Mouse (Mus musculus) ES-E14 (cell line): ENCODE measurements around the gene Add3. TPM values are rescaled to one million over a fixed set of nuclear protein-coding genes. Genes with fewer than 3 reads are reported as not detected.

Source experiments
- DNase-seq: peaks from one replicate; pipeline ENCODE4 v3.0.0-alpha.2; 2013; ENCODE audit warnings: low read depth, low spot score
- H3K27ac ChIP-seq: 2 replicates; pipeline ENCODE4 v1.5.1; 2012; ENCODE audit warnings: low read depth, mild to moderate bottlenecking, low read length, moderate library complexity, mixed read lengths; ENCODE audit not compliant: poor library complexity, insufficient read depth, severe bottlenecking
- H3K36me3 ChIP-seq: 2 replicates; pipeline ENCODE4 v1.6.1; 2012; ENCODE audit warnings: mild to moderate bottlenecking, low read length, moderate library complexity, mixed read lengths; ENCODE audit not compliant: control insufficient read depth, poor library complexity, insufficient read depth, severe bottlenecking
- H3K4me1 ChIP-seq, 2 experiments: fragments of 150-350 bp in 1 of 2; sonication (generic) in 1 of 2; 2 replicates each; pipeline ENCODE4 v1.6.1; 2012; ENCODE audit warnings: low read length in 2 of 2, mild to moderate bottlenecking in 1 of 2, mixed read lengths in 1 of 2; ENCODE audit not compliant: control insufficient read depth in 2 of 2, insufficient read depth in 2 of 2, poor library complexity in 1 of 2
- H3K4me3 ChIP-seq, 2 experiments: fragments of 150-350 bp in 1 of 2; sonication (generic) in 1 of 2; 2 replicates each; pipeline ENCODE4 v1.5.1; 2012; ENCODE audit warnings: low read length in 2 of 2, low read depth in 1 of 2, mild to moderate bottlenecking in 1 of 2, mixed read lengths in 1 of 2; ENCODE audit not compliant: insufficient read depth in 1 of 2, poor library complexity in 1 of 2, severe bottlenecking in 1 of 2
- H3K9ac ChIP-seq: 2 replicates; pipeline ENCODE4 v1.6.1; 2012; ENCODE audit warnings: low read depth, mild to moderate bottlenecking, low read length, mixed read lengths; ENCODE audit not compliant: poor library complexity, insufficient read depth, severe bottlenecking
- H3K9me3 ChIP-seq: fragments of 150-350 bp; sonication (generic); 2 replicates; pipeline ENCODE4 v1.6.1; 2012; ENCODE audit warnings: low read depth, mild to moderate bottlenecking, low read length; ENCODE audit not compliant: control insufficient read depth, insufficient read depth
- CHD2 ChIP-seq: IDR thresholded peaks from 2 replicates; pipeline ENCODE4 v1.6.1; 2014; ENCODE audit warnings: mild to moderate bottlenecking, low read depth, low read length, inconsistent platforms
- HCFC1 ChIP-seq: IDR thresholded peaks from 2 replicates; pipeline ENCODE4 v1.6.1; 2012; ENCODE audit warnings: low read length, inconsistent platforms, borderline replicate concordance; ENCODE audit not compliant: insufficient read depth
- MAFK ChIP-seq: IDR thresholded peaks from 2 replicates; pipeline ENCODE4 v1.6.1; 2014; ENCODE audit warnings: mild to moderate bottlenecking, low read depth, low read length, inconsistent platforms; ENCODE audit not compliant: insufficient read depth
- ZC3H11A ChIP-seq: IDR thresholded peaks from 2 replicates; pipeline ENCODE4 v1.6.1; 2012; ENCODE audit warnings: low read depth, mild to moderate bottlenecking, inconsistent platforms, low read length, borderline replicate concordance
- ZNF384 ChIP-seq: IDR thresholded peaks from 2 replicates; pipeline ENCODE4 v1.6.1; 2012; ENCODE audit warnings: low read depth, low read length, inconsistent platforms
- in situ Hi-C, 2 experiments: fragments of 600-800 bp; cut with MboI; formaldehyde crosslinking; loops; one replicate each; pipeline ENCODE4 v1.15.1; 2025; ENCODE audit warnings: low sequenced_read_pairs in 2 of 2, inconsistent platforms in 1 of 2; ENCODE audit not compliant: unreplicated experiment in 2 of 2
- total RNA-seq: library from RNA; depleted of rRNA; stranded (reverse); fragments of 300-350 nt; gene quantifications from 2 replicates; pipeline ENCODE4 v1.2.3, GENCODE M21; 2012

Add3 gene
- total RNA-seq, 1 experiment = 8.5 TPM

- no peak overlapping the region for H3K27ac ChIP-seq
- in situ Hi-C loops = no loop called here
- no peaks in the 10 kb centered on the region for H3K9me3 ChIP-seq
- TF ChIP-seq HCFC1 (0 out of 2 replicates have a peak, but pooled peaks have one; percentile 47), CHD2 (no peak), MAFK (0 out of 2 replicates have a peak, but pooled peaks have one; percentile 15), ZC3H11A (no peak)
- peaks cover 3 to 5% of the 10 kb centered on the region in 2 experiments; a peak in 1 of 4 replicates for H3K4me1 ChIP-seq
- DNase-seq = peak; percentile 99
- no peaks in the 10 kb centered on the region for H3K36me3 ChIP-seq
- peak overlapping the region; percentile 84 to 89 for H3K4me3 ChIP-seq
- H3K9ac ChIP-seq = peak overlapping the region; percentile 77
Observed at GRCm38 (mm10) chr19:53142190-53143107, 2.2 kb downstream of the Add3 start.

DNA sequence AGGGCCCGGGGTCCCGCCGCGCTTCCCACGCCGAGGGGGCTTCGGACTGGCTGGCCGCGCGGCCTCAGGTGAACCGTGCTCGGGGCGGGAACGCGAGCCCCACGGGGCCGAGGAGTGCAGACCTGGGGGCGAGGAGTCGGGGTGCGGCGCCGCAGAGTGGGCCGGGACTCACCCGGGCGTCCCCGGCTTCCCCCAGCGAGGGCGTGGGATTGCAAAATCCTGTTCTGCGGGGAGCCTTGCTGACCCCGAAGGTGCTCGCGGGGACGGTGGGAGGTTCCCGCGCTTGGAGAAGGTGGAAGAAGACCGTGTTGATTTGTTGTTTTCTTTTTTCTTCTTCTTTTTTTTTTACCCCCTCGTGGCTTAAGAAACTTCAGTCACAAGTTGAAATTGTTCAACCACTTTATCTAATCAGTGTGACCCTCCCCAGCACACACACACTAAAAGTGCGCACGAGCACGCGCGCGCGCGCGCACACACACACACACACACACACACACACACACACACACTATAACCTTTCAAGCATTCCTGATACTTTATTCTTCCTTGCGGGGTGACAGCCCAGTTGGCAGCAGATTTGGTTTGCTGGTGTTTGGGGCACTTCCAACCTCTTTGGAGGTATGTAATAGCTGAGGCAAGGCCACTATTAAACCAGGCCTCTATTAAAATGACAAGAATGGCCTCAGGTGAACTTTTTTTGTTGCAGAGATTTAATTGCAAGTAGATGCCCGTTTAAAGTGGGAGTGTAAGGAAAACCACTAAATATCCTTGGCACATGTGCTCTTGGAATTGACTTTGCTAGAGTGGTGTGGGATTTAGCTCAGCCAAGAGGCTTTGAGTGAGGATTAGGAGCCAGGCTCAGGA is 3.1 kb downstream of the Add3 start:
- TF ChIP-seq HCFC1 (no peak), MAFK (no peak), ZNF384 (no peak), CHD2 (no peak), ZC3H11A (no peak)
- no peaks in the 10 kb centered on the region for H3K9me3 ChIP-seq
- in situ Hi-C loops = no loop called here
- no peak for DNase-seq
- no peaks in the 10 kb centered on the region for H3K36me3 ChIP-seq
- H3K4me1 ChIP-seq = peaks cover 3 to 5% of the 10 kb centered on the region in 2 experiments; a peak in 1 of 4 replicates
- no peak overlapping the region for H3K27ac ChIP-seq
- H3K9ac ChIP-seq = peak overlapping the region; percentile 77
- H3K4me3 ChIP-seq = peak overlapping the region; percentile 84 to 86

DNA sequence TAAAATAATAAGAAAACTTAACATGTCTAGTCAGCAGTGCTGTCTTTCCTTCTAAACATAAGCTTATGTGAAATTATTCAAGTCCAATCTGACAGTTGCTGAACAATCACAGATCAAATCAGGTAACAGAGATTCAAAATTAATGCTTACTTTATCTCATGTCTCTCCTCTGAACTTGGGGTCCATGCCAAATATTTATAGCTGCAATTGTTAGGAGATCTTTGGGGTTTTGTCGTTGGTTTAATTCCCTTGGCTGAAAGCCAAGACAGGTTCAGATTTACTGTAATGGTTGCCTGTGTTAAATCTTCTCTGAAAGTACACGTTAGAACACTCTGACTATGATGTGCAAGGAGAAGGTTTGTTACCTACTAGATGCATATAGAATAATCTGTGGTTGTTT is 4.8 kb downstream of the Add3 start:
- no peaks in the 10 kb centered on the region for H3K9me3 ChIP-seq
- TF ChIP-seq CHD2 = no peak
- TF ChIP-seq MAFK = no peak
- no peak for TF ChIP-seq HCFC1
- TF ChIP-seq ZC3H11A = no peak
- no peak for TF ChIP-seq ZNF384
- no peak overlapping the region for H3K4me3 ChIP-seq
- peaks cover 1 to 5% of the 10 kb centered on the region in 2 experiments; a peak in 1 of 4 replicates for H3K4me1 ChIP-seq
- in situ Hi-C loops = no loop called here
- no peaks in the 10 kb centered on the region for H3K36me3 ChIP-seq
- DNase-seq = no peak
- H3K9ac ChIP-seq = no peak overlapping the region
- no peak overlapping the region for H3K27ac ChIP-seq

DNA sequence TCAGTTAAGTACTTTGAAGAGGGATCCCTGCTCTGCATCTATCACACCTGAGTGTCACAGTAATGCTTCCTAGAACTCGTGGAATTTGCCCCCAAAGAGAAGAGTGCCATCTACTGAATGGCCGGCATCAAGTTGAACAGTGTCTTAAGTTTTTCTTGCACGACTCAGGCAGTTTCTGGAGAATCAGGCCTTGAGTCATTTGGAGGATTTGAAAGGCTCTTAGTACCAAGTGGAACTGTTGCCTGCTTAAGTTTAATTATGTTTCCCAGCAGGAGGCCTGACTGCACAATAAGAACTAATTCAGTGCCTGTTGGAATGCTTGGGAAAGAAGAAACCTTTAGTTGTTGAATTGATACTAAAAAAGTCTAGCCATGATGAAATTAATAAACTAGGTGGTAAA is 9.1 kb downstream of the Add3 start:
- no peak overlapping the region for H3K9ac ChIP-seq
- in situ Hi-C loops = no loop called here
- no peak for TF ChIP-seq CHD2
- TF ChIP-seq HCFC1 = no peak
- TF ChIP-seq ZC3H11A = no peak
- no peak for TF ChIP-seq MAFK
- TF ChIP-seq ZNF384 = no peak
- no peaks in the 10 kb centered on the region for H3K4me1 ChIP-seq
- H3K27ac ChIP-seq = no peak overlapping the region
- H3K4me3 ChIP-seq = no peak overlapping the region
- DNase-seq = no peak
- H3K9me3 ChIP-seq = no peaks in the 10 kb centered on the region
- no peaks in the 10 kb centered on the region for H3K36me3 ChIP-seq
